Mouse (Mus musculus): ENCODE results near the gene Rgs9bp. TPM values are rescaled to one million over a fixed set of nuclear protein-coding genes. Genes with fewer than 3 reads are reported as not detected.
A peak's percentile ranks its signal among the peaks of the same experiment; 100 is the strongest.

Rgs9bp gene
- 0.16 TPM in 1 of 2 replicates, not detected in the other for polyA plus RNA-seq (2012; ENCODE audit: insufficient read depth, insufficient read length, missing spikeins)

DNA sequence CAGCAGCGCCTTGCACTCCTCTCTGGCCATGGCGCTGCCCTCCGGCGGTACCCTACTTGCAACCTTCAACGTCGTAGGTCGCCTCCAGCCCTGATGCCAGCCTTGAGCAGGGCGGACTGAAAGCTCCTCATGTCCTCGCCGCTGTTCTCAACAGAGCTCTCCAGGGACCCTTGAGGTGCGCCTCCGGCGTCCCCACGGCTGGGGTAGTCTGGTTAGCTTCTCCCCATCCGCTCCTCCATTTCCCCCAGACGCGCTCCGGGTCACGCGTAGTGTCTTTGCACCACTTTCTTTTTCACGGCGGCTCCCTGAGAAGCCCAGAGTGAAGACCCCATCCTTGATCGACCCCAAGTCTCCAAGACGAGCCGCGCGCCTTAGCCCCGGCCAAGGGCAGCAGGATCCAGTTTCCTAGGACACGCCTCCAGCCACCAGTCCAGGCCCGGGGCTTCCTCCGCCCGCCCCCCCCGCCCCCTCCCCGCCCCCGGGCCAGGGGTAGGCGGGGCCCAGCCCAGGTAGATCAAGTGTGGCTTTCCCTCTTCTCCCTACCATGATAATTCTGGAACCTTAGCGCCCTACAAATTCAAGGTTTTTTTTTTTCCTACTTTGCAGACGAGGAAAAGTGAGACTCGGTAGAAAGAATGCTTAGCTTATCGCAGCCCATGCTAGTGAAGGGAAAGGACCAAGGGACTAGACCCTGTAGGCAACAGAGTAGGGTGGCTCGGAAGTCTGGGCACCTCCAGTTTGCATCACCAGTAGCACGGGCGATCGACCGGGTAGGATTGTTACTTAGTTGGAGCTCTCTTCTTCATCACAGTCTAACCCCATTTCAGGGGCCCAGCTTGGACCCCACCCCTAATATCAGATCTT is at the start of gene Rgs9bp:
Rgs9bp (minus strand) TSS at position 392 of the 864 bp plus-strand sequence.
- Histone ChIP-seq H3K27ac (replicated peaks; ENCODE audit: low read depth, low read length) (peak within 1 kb of the TSS; percentile 39; the same call in 1 of the 2 replicates), H3K4me1 (ENCODE audit: control insufficient read depth, insufficient read depth, insufficient read length, low read length) (peaks cover 8% of the 10 kb centered on the region; the same call in 1 of the 2 replicates), H3K4me3 (ENCODE audit: insufficient read depth, low read depth, low read length) (peak within 1 kb of the TSS; percentile 77)

GRCm38 (mm10) chr7:35628496-35628895 is 43.1 kb upstream of the Rgs9bp start:
- Histone ChIP-seq H3K4me1 (ENCODE audit: control insufficient read depth, insufficient read depth, insufficient read length, low read length) (no peaks in the 10 kb centered on the region), H3K4me3 (ENCODE audit: insufficient read depth, low read depth, low read length) (no peak overlapping the region), H3K27ac (replicated peaks; ENCODE audit: low read depth, low read length) (no peak overlapping the region)

DNA sequence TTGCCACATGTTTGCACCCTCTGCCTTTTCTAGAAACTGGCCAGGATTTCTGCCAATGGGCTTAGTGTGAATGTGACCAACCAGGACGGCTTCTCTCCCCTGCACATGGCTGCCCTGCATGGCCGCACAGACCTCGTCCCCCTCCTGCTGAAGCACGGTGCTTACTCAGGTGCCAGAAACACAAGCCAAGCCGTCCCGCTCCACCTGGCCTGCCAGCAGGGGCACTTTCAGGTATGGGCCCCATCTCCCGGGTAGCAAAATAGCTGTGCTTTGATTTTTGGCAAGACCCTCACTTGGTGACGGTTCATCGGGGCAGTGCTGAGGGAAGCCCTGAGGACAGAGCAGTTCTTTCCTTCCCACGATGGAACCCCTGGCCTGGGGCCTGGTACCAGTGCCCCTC is 42.0 kb upstream of the Rgs9bp start:
- no peak overlapping the region for H3K4me3 ChIP-seq (ENCODE audit: insufficient read depth, low read depth, low read length)
- no peak overlapping the region for H3K27ac ChIP-seq (replicated peaks; ENCODE audit: low read depth, low read length)
- no peaks in the 10 kb centered on the region for H3K4me1 ChIP-seq (ENCODE audit: control insufficient read depth, insufficient read depth, insufficient read length, low read length)

- Histone ChIP-seq H3K27ac (replicated peaks; ENCODE audit: low read depth, low read length) (no peak overlapping the region), H3K4me3 (ENCODE audit: insufficient read depth, low read depth, low read length) (no peak overlapping the region), H3K4me1 (ENCODE audit: control insufficient read depth, insufficient read depth, insufficient read length, low read length) (no peaks in the 10 kb centered on the region)
Measured at GRCm38 (mm10) chr7:35626038-35626437, 40.7 kb upstream of the Rgs9bp start.

- Histone ChIP-seq H3K4me1 (ENCODE audit: control insufficient read depth, insufficient read depth, insufficient read length, low read length) (no peaks in the 10 kb centered on the region), H3K4me3 (ENCODE audit: insufficient read depth, low read depth, low read length) (no peak overlapping the region), H3K27ac (replicated peaks; ENCODE audit: low read depth, low read length) (no peak overlapping the region)
Measured at GRCm38 (mm10) chr7:35622626-35623025, 37.2 kb upstream of the Rgs9bp start.

DNA sequence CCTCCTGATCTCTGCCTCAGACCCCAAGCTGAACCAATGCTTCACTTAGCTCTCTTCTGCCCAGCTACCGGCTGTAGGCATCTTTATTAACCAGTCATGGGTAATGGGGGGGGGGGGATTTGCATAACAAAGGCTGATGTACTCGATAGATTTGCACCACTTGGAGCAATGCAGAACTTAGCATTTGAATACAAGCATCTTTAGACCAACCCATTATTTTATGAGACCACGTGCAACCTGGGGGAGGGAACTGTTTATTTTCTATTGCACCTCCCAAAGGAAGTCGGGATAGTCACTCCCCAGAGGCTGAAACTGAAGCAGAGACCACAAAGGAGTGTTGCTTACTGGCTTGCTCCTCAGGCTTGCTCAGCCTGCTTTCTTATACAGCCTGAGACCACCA is 32.1 kb upstream of the Rgs9bp start:
- Histone ChIP-seq H3K27ac (replicated peaks; ENCODE audit: low read depth, low read length) (no peak overlapping the region), H3K4me3 (ENCODE audit: insufficient read depth, low read depth, low read length) (no peak overlapping the region), H3K4me1 (ENCODE audit: control insufficient read depth, insufficient read depth, insufficient read length, low read length) (no peaks in the 10 kb centered on the region)

DNA sequence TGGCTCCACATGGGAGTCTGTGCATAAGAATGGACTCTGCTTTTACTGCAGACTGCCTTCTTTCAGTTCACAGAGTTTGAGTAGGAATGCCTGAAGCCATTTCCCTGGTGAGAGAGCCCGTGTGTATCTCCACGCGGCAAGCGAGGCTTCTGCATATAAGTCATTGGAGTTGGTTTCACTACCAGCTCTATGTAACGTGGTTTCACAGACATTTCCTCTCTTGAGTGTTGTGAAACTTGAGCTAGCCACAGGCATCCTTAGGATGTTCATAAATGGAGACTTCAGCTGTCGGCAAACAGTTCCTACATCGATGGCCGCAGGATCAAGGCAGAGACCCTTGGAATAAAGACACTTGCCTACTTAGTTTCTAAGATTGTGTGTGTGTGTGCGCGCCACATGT is 23.9 kb upstream of the Rgs9bp start:
- H3K27ac ChIP-seq (replicated peaks; ENCODE audit: low read depth, low read length) = no peak overlapping the region
- H3K4me3 ChIP-seq (ENCODE audit: insufficient read depth, low read depth, low read length) = no peak overlapping the region
- H3K4me1 ChIP-seq (ENCODE audit: control insufficient read depth, insufficient read depth, insufficient read length, low read length) = no peaks in the 10 kb centered on the region

DNA sequence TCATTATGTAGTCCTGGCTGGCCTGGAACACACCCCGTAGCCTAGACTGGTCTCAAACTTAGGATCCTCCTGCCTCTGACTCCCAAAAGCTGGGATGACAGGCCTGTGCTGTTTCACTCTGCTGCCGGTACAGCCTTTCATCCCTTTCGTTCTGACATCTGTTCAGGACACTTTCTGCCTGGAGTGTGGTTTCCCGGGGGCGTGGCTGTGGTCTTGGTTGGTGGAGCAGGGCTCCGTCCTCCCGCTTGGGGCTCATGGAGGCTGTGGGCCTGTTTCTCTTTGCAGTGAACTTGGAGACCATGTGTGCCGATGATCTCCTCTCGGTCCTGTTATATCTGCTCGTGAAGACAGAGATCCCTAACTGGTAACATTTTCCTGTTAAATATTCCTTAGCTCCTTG is 21.4 kb upstream of the Rgs9bp start:
- no peak overlapping the region for H3K4me3 ChIP-seq (ENCODE audit: insufficient read depth, low read depth, low read length)

DNA sequence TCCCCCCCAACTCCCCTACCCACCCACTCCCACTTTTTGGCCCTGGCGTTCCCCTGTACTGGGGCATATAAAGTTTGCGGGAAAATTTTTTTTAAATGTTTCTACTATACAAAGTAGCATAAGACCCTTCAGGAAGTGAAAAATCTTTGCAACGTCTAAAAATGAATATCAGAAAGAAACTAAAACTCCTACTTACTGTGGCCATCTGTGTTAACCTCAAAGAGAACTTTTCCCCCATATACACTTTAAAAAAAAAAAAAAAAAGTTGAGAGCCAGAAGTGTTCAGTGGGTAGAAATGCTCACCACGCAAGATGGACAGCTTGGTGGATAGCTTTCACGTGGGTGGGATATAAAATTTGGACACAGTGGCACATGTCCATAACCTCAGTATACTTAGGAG is 17.4 kb upstream of the Rgs9bp start:
- Histone ChIP-seq H3K27ac (replicated peaks; ENCODE audit: low read depth, low read length) (no peak overlapping the region), H3K4me3 (ENCODE audit: insufficient read depth, low read depth, low read length) (no peak overlapping the region), H3K4me1 (ENCODE audit: control insufficient read depth, insufficient read depth, insufficient read length, low read length) (no peaks in the 10 kb centered on the region)

More for the DNA sequence above, 21.4 kb upstream of the Rgs9bp start:
- Histone ChIP-seq H3K27ac (replicated peaks; ENCODE audit: low read depth, low read length) (no peak overlapping the region), H3K4me1 (ENCODE audit: control insufficient read depth, insufficient read depth, insufficient read length, low read length) (no peaks in the 10 kb centered on the region)

- H3K4me3 ChIP-seq (ENCODE audit: insufficient read depth, low read depth, low read length) = no peak overlapping the region
- no peaks in the 10 kb centered on the region for H3K4me1 ChIP-seq (ENCODE audit: control insufficient read depth, insufficient read depth, insufficient read length, low read length)
- no peak overlapping the region for H3K27ac ChIP-seq (replicated peaks; ENCODE audit: low read depth, low read length)
Measured at GRCm38 (mm10) chr7:35601106-35601505, 15.7 kb upstream of the Rgs9bp start.

DNA sequence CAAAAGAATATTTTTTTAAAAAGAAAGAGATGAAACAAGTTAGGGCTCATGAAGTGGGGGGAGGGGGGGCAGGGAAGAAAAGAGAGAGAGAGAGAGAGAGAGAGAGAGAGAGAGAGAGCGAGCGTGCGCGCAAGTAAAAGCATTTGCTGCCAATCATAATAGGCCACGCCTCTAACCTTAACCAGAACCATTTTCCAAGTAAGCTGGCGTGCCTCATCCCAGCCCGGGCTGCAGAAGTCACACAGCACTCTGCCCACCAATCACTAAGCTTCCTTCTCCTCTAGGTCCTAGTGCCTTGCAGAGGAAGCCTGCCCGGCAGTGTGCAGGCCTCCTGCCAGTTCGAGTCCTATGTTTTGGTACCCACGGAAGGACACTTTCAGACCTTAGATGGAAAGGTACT is 14.6 kb upstream of the Rgs9bp start:
- H3K4me3 ChIP-seq (ENCODE audit: insufficient read depth, low read depth, low read length) = no peak overlapping the region
- H3K4me1 ChIP-seq (ENCODE audit: control insufficient read depth, insufficient read depth, insufficient read length, low read length) = no peaks in the 10 kb centered on the region
- H3K27ac ChIP-seq (replicated peaks; ENCODE audit: low read depth, low read length) = no peak overlapping the region

DNA sequence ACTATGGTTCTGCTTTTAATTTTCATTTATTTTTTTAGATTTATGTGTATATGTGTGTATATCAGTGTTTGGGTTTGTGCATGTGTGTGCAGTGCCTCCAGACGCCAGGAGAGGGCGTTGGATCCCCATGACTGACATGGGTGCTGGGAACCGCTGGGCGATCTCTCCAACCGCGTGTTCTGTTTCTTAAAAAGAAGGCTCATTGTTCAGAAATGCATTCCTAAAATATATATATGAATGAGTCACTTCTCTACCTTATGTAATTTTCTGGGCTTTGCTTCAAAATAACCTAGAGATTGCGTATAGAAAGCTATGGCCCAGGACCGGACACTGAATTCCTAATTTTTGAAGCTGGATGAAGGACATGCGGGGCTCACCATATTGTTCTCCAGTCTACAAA is 14.1 kb upstream of the Rgs9bp start:
- Histone ChIP-seq H3K4me1 (ENCODE audit: control insufficient read depth, insufficient read depth, insufficient read length, low read length) (no peaks in the 10 kb centered on the region), H3K4me3 (ENCODE audit: insufficient read depth, low read depth, low read length) (no peak overlapping the region), H3K27ac (replicated peaks; ENCODE audit: low read depth, low read length) (no peak overlapping the region)

- H3K27ac ChIP-seq (replicated peaks; ENCODE audit: low read depth, low read length) = no peak overlapping the region
- peaks cover 4% of the 10 kb centered on the region; the same call in 1 of the 2 replicates for H3K4me1 ChIP-seq (ENCODE audit: control insufficient read depth, insufficient read depth, insufficient read length, low read length)
- no peak overlapping the region for H3K4me3 ChIP-seq (ENCODE audit: insufficient read depth, low read depth, low read length)
Measured at GRCm38 (mm10) chr7:35594311-35594710, 8.9 kb upstream of the Rgs9bp start.

- peak overlapping the region; percentile 29 for H3K27ac ChIP-seq (replicated peaks; ENCODE audit: low read depth, low read length)
Measured at GRCm38 (mm10) chr7:35590731-35591191, 5.4 kb upstream of the Rgs9bp start.

DNA sequence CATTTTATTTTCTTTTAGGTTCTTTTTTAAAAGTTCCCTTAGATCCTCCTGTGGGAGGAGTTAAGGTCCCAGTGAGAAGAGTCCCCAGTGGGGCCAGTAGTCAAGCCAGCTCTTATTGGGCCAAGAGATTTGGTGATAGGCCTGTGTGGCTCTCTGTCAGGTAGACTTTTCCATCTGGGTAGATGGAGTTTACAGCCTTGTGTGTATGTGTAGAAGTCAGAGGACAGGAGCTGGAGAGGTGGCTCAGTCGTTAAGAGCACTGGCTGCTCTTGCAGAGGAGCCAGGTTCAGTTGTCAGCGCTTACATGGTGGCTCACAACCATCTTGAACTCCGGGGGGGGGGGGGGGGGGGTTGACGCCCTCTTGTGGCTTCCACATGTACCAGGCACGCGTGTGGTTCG is 4.1 kb upstream of the Rgs9bp start:
- H3K27ac ChIP-seq (replicated peaks; ENCODE audit: low read depth, low read length) = no peak overlapping the region
- H3K4me1 ChIP-seq (ENCODE audit: control insufficient read depth, insufficient read depth, insufficient read length, low read length) = peaks cover 12% of the 10 kb centered on the region; the same call in 1 of the 2 replicates
- H3K4me3 ChIP-seq (ENCODE audit: insufficient read depth, low read depth, low read length) = no peak overlapping the region

More at GRCm38 (mm10) chr7:35590731-35591191, 5.4 kb upstream of the Rgs9bp start:
- Histone ChIP-seq H3K4me1 (ENCODE audit: control insufficient read depth, insufficient read depth, insufficient read length, low read length) (peaks cover 12% of the 10 kb centered on the region; the same call in 1 of the 2 replicates), H3K4me3 (ENCODE audit: insufficient read depth, low read depth, low read length) (no peak overlapping the region)
